Mouse (Mus musculus) c-Kit-negative CD71-positive TER-119-positive erythroid progenitor cells, embryonic 14.5 days (primary cell): Measurements from ENCODE around the gene Olfr1496.
"Not testable (repeated sequence)": the region's sequence is repeated elsewhere in the genome, so short reads cannot be mapped to it uniquely, and the experiment has no call there.

Experiments
- DNase-seq: peaks from one replicate; pipeline ENCODE4 v3.0.0-alpha.2; 2013; ENCODE audit warnings: low read depth, low spot score

Gene Olfr1496

DNA sequence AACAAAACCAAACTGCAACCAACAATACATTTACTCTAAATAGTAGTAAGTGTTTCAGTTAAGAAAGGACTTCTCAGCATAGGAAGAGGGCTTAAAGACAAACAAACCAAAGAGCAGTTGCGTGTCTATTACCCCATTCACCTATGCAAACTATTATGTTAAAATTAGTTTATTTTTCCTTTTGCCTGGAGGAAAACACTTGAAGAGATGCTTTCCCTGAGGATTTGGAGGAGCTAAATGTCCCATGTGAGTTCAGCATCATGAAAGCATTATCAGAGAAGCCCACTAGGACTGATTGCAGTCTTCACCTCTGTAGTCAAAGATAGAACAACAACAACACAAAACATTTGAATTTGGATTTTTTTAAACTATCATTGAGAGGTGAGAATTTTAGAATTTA, at the start of gene Olfr1496:
TSS of gene Olfr1496 (plus strand) at position 301 of the 400 bp plus-strand sequence.
- no peak for DNase-seq

DNA sequence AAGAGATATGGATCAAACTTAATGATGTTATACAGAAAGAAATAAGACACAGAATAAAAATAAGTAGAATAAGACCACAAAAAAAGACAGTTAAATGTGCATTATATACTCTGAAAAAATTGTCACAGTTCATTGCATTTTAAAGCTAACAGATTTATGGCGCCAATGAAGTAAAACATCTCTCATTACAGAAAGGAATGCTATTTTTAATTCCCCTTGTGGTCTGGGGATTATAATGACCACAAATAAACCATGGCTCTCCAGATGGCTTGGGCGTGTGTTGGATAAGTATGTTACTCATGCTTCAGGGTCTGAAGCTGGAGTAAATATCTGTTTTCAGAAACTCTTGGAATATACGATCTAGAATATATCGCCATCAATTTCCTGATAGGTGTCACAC, 38.2 kb upstream of the Olfr1496 start, which contains the start of gene Olfr1494:
TSS of gene Olfr1494 (plus strand) at position 301 of the 400 bp plus-strand sequence.
- no peak for DNase-seq

DNA sequence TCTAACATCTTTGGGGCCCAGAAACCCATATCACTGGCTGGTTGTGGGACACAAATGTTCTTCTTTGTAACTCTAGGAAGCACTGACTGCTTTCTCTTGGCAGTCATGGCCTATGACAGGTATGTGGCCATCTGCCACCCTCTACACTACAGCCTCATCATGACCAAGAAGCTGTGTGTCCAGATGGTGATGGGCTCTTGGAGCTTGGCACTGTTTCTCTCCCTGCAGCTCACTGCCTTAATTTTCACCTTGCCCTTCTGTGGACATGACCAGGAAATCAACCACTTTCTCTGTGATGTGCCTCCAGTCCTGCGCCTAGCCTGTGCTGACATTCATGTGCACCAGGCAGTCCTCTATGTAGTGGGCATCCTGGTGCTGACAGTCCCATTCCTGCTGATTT, 28.3 kb upstream of the Olfr1496 start:
- DNase-seq: no peak

DNA sequence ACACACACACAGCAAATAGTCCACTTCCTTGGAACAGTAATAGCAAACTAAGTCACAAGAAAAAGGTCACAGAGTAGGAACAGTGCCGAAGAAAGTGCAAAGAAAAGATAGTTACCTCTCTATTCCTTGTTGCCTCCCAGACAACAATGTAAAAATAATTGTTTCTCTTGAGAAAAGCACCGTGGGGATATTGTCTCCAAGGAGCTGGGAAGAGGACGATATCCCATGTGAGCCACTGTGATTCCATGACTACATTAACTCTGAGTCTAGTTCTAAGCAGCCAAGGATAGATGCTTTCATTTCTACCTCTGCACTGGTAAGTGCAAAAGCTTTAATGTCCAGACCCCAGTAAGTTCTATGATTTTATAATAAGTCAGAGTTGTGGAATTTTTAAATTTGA, 13.4 kb upstream of the Olfr1496 start, which contains the start of gene Olfr1495:
TSS of gene Olfr1495 (plus strand) at position 301 of the 400 bp plus-strand sequence.
- no peak for DNase-seq

DNA sequence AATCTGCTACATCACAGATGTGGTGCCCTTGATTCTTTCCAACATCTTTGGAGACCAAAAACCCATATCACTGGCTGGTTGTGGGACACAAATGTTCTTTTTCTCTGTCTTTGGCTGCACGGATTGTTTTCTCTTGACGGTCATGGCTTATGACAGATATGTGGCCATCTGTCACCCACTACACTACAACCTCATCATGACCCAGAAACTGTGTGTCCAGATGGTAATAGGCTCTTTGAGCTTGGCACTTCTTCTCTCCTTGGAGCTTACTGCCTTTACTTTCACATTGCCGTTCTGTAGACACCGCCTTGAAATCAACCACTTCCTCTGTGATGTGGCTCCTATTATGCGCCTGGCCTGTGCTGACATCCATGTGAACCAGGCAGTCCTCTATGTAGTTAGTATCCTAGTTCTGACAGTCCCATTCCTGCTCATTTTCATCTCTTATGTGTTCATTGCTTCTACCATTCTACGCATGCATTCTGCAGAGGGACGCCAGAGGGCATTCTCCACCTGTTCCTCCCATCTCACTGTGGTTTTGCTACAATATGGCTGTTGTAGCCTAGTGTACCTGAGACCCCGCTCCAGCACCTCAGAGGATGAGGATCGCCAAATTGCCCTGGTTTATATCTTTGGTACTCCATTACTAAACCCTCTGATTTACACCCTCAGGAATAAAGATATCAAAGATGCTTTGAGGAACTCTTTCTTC, 9.0 kb upstream of the Olfr1496 start:
- DNase-seq: no peak

DNA sequence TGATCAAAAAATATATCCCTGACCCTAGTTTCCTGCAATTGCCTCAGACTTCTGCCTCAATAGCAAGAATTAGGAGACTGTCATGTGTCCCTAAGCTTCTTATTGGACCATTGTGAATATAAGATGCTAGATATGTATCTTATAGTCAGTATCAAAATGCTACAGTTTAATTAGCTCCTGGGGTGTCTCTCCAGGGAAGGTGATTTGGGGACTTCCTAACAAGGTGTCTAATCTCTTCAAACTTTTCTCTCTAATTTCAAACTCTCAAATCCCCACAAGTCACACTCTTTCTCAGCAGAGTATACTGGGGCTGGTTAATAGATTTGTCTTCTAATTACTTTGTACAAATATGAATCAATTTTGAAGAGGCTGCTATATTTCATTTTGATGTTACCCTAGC, 20.4 kb downstream of the Olfr1496 start, which contains the start of gene Olfr1497:
TSS of gene Olfr1497 (minus strand) at position 101 of the 400 bp plus-strand sequence.
- no peak for DNase-seq

DNA sequence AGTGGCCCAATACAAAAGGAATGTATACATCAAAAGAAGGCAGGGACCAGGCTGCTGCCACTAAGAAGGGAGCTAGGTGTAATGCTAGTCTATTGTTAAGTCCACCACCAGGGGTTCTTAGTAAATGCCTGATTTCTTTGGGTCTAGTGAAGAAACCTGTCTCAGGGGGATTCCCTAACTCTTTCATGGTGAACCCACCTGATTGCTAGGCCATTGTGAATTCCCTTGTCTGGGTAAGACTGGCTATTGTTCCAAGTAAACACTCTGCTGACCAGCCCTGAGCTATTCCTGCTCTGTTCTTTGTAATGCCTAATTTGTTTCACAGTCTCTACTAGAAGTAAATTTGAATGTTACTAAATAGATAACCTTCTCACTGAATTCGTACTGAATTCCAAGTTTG, 27.8 kb downstream of the Olfr1496 start:
- DNase-seq: not testable (repeated sequence)

DNA sequence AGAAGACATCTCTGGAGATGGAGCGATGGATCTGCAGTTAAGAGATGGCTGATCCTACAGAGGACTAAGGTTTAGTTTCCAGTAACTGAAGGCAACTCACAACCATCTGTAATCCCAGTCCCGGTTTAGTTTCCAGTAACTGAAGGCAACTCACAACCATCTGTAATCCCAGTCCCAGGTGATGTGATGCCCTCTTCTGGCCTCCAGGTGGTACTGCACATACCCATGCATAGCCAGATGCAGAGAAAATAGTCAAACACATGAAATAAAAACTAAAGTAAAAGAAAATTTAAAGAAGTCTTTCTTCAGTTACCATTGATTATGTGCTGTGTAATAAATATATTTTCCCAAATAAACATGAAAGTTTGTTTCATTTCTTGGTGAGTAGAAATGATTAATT, 35.1 kb downstream of the Olfr1496 start:
- no peak for DNase-seq

DNA sequence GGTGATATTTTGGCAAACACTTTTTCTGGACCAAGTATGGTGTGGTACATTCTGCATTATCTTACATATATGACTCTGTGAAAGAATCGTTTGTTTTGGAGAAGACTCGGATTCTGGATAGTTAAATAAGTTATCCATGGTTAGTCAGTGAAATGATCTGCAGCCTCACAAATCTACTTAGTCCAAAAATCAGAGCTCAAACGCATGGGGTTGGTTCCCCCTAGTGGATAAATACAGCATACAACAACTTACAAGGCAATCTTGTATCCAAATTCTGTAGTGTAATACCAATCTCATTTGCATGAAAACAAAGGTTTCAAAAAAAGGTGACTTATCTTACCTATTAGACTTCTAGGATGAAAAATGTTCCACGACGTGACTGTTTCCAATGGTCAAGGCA, 41.1 kb downstream of the Olfr1496 start:
- no peak for DNase-seq

DNA sequence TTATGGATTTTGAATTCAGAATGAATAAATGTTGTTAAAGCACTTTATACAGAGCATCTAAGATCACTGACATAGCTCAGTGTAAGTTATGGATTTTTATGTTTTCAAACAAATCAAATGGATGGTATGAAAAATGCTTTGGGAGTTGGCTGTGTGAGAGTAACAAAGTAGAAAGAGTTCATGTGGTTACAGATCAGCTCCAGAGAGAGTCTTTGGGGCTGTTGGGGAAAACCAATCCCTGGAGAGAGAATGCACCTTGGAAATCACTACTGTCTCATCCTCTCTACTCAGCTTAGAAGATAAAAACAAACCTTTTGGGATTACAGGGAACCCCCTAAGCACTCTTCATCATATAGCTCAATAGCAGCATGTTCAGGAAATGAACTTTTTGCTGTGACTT, 41.7 kb downstream of the Olfr1496 start, which contains the start of gene Olfr1499:
TSS of gene Olfr1499 (minus strand) at position 101 of the 400 bp plus-strand sequence.
- DNase-seq: no peak

DNA sequence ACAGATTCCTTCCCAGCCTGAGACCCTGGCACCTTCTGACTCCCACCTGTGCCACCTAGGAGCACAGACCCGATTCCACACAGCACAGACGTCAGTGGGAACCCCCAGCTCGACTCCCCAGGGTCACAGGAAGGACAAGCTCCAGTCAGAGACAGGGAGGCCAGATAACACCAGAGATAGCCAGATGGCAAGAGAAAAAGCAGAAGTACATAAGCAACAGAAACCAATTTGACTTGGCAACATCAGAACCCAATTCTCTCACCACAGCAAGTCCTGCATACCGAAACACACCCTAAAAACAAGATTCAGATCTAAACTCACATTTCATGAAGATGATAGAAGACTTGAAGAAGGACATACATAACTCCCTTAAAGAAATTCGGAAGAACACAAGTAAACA, 43.2 kb downstream of the Olfr1496 start:
- DNase-seq: no peak

DNA sequence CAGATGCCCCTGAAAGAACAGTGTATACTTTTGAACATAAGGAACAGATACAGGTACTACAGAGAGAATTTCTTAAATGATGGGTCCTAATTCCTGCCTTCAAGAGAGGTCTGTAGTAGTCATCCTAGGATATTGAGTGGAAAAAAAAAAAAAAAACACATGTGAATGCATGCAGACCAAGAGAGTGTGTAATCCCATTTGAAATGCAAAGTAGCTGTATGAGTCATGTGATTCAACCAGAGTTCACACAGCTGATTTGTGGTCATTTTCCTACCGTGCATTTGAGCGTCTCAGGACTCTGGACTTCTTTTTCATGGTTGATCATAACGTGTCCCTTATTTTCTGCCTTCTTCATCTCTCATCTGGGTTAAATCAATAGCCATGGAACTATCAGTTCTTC, 50.8 kb downstream of the Olfr1496 start:
- no peak for DNase-seq

DNA sequence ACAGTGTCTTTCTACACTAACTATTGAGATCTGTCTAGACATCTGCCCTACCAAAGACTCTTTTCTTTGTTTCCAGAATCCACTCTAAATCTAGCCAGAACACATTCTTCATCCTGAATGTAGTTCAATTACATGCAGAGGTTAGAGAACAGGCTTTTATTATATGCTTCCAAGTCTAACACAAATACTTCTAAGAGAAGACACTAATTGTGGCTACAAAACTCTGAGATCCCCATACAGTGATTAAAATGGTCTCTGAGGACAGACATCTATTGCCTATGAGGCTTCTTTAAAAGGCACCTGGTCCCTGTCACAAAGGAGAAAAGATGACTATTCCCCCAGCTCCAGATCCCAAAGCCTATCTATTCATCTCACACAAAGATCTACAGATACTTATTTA, 52.7 kb downstream of the Olfr1496 start, which contains the start of gene Olfr1500:
TSS of gene Olfr1500 (minus strand) at position 101 of the 400 bp plus-strand sequence.
- DNase-seq: no peak
